Mouse (Mus musculus) thymus, postnatal 4 days (tissue): ENCODE results near the gene Gm6502.
"Not testable (repeated sequence)": the region's sequence is repeated elsewhere in the genome, so short reads cannot be mapped to it uniquely, and the experiment has no call there.

Experiments
- DNase-seq: peaks from one replicate; pipeline ENCODE4 v3.0.0; 2021

Gene Gm6502

DNA sequence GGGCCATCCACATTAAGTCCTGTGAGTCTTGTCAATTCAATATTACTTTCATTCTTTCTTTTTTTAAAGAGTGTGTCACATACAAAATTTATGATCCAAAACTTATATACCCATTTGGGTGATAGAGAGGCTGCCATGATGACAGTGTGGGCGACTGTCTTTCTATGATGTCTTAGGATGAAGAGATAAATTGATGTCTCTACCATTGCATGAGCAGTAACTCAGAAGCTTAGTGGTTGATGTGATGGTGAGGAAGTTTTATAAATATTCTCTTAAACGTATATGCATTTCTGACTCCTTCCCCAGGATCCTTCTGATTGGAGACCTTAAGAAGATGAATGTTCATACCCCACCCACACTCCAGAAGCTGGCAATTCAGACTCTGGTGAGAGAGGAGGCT, at the start of gene Gm6502:
Gm6502 (plus strand) TSS at position 301 of the 400 bp plus-strand sequence.
- DNase-seq: not testable (repeated sequence)

- not testable (repeated sequence) for DNase-seq
These were observed 7.5 kb upstream of the Gm6502 start, which contains the start of gene A430089I19Rik for GRCm38 (mm10) chr5:94306696-94307095. Gene A430089I19Rik (minus strand): TSS chr5:94306796.

GRCm38 (mm10) chr5:94339449-94339848, 25.2 kb downstream of the Gm6502 start, which contains the start of gene AA792892:
Gene AA792892 (plus strand): TSS chr5:94339749.
- DNase-seq: not testable (repeated sequence)
